Mouse (Mus musculus) G1E (cell line): ENCODE measurements at regions not wholly inside any gene's neighbourhood (a gene's known extent, or its start where the extent isn't known, plus 50 kb on each side); places are given as distances from the start of the nearest gene placed in this dataset.

Experiments
- CTCF ChIP-seq: IDR thresholded peaks from 2 replicates; pipeline ENCODE4 v1.5.1; 2012; ENCODE audit warnings: low read depth, low read length, inconsistent platforms, mixed read lengths
- GATA1 ChIP-seq: IDR thresholded peaks from 2 replicates; pipeline ENCODE4 v1.6.1; 2012; ENCODE audit warnings: borderline replicate concordance, low read length, inconsistent platforms, mixed read lengths
- GATA2 ChIP-seq: IDR thresholded peaks from 2 replicates; pipeline ENCODE4 v1.6.1; 2012; ENCODE audit warnings: low read depth, low read length, inconsistent platforms, borderline replicate concordance
- POLR2AphosphoS5 ChIP-seq: IDR thresholded peaks from 2 replicates; pipeline ENCODE4 v1.6.1; 2012; ENCODE audit warnings: low read depth, low read length, inconsistent platforms; ENCODE audit not compliant: insufficient replicate concordance
- TAL1 ChIP-seq: conservative IDR thresholded peaks from 2 replicates; pipeline ENCODE4 v1.6.1; 2012; ENCODE audit warnings: low read depth, low read length, inconsistent platforms, mixed read lengths

GRCm38 (mm10) chr5:119401915-119402314 lies 268.6 kb upstream of the Tbx3 start:
- no peak for TF ChIP-seq CTCF
- TF ChIP-seq GATA2, result no peak
- TF ChIP-seq GATA1, result no peak
- no peak for TF ChIP-seq POLR2AphosphoS5
- no peak for TF ChIP-seq TAL1
